Mouse (Mus musculus) E14TG2a.4 (cell line): Measurements from ENCODE around the gene Cfap58.

Experiments used
- CTCF ChIP-seq: conservative IDR thresholded peaks from 2 replicates; pipeline ENCODE4 v1.5.1; 2014; ENCODE audit warnings: low read length
- NANOG ChIP-seq: IDR thresholded peaks from 2 replicates; pipeline ENCODE4 v1.6.1; 2014; ENCODE audit warnings: borderline replicate concordance, low read length, mixed read lengths
- POU5F1 ChIP-seq: IDR thresholded peaks from 2 replicates; pipeline ENCODE4 v1.6.1; 2014; ENCODE audit warnings: low read length, borderline replicate concordance

- TF ChIP-seq CTCF, result no peak
- no peak for TF ChIP-seq POU5F1
- TF ChIP-seq NANOG, result no peak
Observed at GRCm38 (mm10) chr19:47936938-47937337, 537 bp upstream of the Cfap58 start.
